Mouse (Mus musculus): ENCODE measurements around the gene Cyp51.
A peak's percentile ranks its signal among the peaks of the same experiment; 100 is the strongest.
"Not testable (repeated sequence)": the region's sequence is repeated elsewhere in the genome, so short reads cannot be mapped to it uniquely, and the experiment has no call there.

The Cyp51 gene

GRCm38 (mm10) chr5:4104341-4105040 lies at the start of gene Cyp51:
TSS of gene Cyp51 (minus strand) at chr5:4104746.
- peak; percentile 93 for DNase-seq

- no peak for DNase-seq
Observed at GRCm38 (mm10) chr5:4112570-4113098, 8.1 kb upstream of the Cyp51 start.

GRCm38 (mm10) chr5:4107056-4107455 lies 2.5 kb upstream of the Cyp51 start:
- not testable (repeated sequence) for DNase-seq

- DNase-seq, result no peak
Observed at GRCm38 (mm10) chr5:4105651-4106186, 1.2 kb upstream of the Cyp51 start.

- DNase-seq, result no peak
Observed at GRCm38 (mm10) chr5:4103626-4104340, 763 bp downstream of the Cyp51 start.

- no peak for DNase-seq
Observed at GRCm38 (mm10) chr5:4101770-4102169, 2.8 kb downstream of the Cyp51 start.

GRCm38 (mm10) chr5:4101031-4101430 lies 3.5 kb downstream of the Cyp51 start:
- DNase-seq, result no peak

GRCm38 (mm10) chr5:4094471-4094870 lies 10.1 kb downstream of the Cyp51 start:
- DNase-seq, result no peak

GRCm38 (mm10) chr5:4088190-4088589 lies 16.4 kb downstream of the Cyp51 start:
- no peak for DNase-seq

- peak; percentile 40 for DNase-seq
Observed at GRCm38 (mm10) chr5:4086309-4086708, 18.2 kb downstream of the Cyp51 start.

GRCm38 (mm10) chr5:4084948-4085347 lies 19.6 kb downstream of the Cyp51 start:
- DNase-seq, result no peak

- DNase-seq, result no peak
Observed at GRCm38 (mm10) chr5:4081513-4081912, 23.0 kb downstream of the Cyp51 start.

- DNase-seq, result no peak
Observed at GRCm38 (mm10) chr5:4080861-4081260, 23.7 kb downstream of the Cyp51 start.

GRCm38 (mm10) chr5:4079086-4079485 lies 25.5 kb downstream of the Cyp51 start:
- DNase-seq, result no peak

GRCm38 (mm10) chr5:4067203-4067602 lies 37.3 kb downstream of the Cyp51 start:
- DNase-seq, result no peak

GRCm38 (mm10) chr5:4066476-4067115 lies 38.0 kb downstream of the Cyp51 start:
- no peak for DNase-seq

- DNase-seq, result no peak
Observed at GRCm38 (mm10) chr5:4060313-4060712, 44.2 kb downstream of the Cyp51 start.

- no peak for DNase-seq
Observed at GRCm38 (mm10) chr5:4040922-4041321, 63.6 kb downstream of the Cyp51 start.

- DNase-seq, result peak; percentile 22
Observed at GRCm38 (mm10) chr5:4040372-4040771, 64.2 kb downstream of the Cyp51 start.

- DNase-seq, result no peak
Observed at GRCm38 (mm10) chr5:4039351-4039750, 65.2 kb downstream of the Cyp51 start.

GRCm38 (mm10) chr5:4036686-4037085 lies 67.9 kb downstream of the Cyp51 start:
- DNase-seq, result no peak

GRCm38 (mm10) chr5:4031846-4032245 lies 72.7 kb downstream of the Cyp51 start:
- DNase-seq, result no peak

All from kidney, postnatal 10 days (tissue).